Mouse (Mus musculus) brain, embryonic 14.5 days (tissue): ENCODE results near the gene Nagpa. TPM values are rescaled to one million over a fixed set of nuclear protein-coding genes. Genes with fewer than 3 reads are reported as not detected.

Source experiments
- DNase-seq: peaks from one replicate; pipeline ENCODE4 v3.0.0-alpha.2; 2011; ENCODE audit warnings: low read depth
- CTCF ChIP-seq: fragments of 200-500 bp; IDR thresholded peaks from 2 replicates; pipeline ENCODE4 v1.5.1; 2012; ENCODE audit warnings: inconsistent platforms, mild to moderate bottlenecking, moderate library complexity, borderline replicate concordance; ENCODE audit not compliant: insufficient read depth, insufficient read length; ENCODE audit errors: extremely low read depth
- POLR2A ChIP-seq: fragments of 200-500 bp; IDR thresholded peaks from 2 replicates; pipeline ENCODE4 v1.6.1; 2012; ENCODE audit warnings: mild to moderate bottlenecking, inconsistent platforms, borderline replicate concordance; ENCODE audit not compliant: poor library complexity, insufficient read depth, insufficient read length, severe bottlenecking; ENCODE audit errors: extremely low read depth
- polyA plus RNA-seq: library from polyadenylated mRNA; depleted of rRNA; stranded (reverse); fragments of >200 nt; gene quantifications from 2 replicates; pipeline ENCODE4 v1.2.3, GENCODE M21; 2012

Gene Nagpa
- polyA plus RNA-seq, 1 experiment, result 12.9 TPM

DNA sequence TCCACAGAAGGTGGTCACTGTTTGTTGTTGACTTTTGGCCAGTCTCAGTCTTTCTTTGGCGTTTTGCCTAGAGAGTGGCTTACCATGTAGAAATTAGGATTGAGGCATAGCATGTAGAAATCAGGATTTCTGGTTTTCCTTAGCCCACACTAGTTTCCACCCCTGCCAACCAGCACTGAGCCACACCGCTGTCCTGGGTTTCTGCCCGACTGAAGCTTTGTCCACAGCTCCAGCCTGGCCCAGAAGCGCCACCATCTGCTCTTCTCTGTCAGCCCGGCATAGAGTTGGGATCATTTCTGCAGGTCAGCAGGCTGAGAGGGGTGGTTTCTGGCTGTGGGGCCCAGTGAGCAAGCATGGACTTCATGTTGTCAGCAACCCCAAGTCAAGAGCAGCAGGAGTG is 18.9 kb downstream of the Nagpa start:
- no peak for DNase-seq
- no peak for TF ChIP-seq CTCF
- no peak for TF ChIP-seq POLR2A

DNA sequence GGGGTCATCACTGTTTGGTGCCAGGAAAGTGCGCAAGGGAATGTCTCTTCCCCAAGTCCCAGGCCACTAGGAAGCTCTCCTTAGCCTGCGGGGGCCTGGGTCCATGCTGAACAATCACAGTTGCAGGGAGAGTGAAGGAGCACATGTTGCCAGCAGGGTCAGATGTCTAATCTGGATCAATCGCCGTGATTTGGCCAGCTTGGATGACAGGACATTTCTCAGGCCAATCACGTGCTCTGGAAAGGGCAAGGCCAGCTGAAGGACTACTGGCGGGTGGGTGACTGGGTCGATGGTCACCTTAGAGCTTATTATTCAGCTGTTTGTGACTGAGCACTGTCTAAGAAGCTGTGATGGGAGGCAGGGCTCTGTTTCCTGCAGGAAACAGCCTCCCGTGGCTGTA is 19.7 kb downstream of the Nagpa start:
- DNase-seq, result no peak
- TF ChIP-seq POLR2A (no peak), CTCF (no peak)

DNA sequence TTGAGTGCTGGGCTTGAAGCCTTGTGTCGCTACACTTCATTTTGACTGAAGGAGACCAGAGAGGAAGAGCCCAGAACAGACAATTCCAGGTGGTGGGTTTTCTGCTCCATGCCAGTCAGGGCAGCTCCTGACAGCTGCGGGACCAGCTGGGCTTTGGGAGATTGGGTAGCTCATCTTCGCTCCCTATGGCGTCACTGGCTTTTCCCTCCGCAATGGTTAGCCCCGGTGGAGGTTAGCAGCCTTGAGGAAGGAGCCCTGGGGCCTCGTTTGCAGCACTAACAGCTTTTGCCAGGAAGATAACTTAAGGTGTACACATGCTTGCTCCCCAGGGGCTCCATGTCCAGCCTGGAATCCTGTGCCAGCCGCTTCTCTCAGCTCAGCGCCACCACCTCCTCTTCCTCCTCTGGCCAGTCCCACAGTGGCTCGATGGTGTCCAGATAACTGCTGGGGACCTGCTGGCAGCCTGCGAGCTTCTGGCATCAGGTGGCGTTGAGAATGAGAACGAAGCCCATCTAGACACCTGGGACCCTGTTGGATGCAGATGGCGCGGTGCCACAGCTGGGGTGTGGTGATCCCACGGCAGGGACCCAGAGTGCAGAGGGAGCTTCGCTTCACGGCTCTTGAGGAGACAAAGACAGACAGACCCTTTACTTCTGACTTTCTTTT is 20.4 kb downstream of the Nagpa start:
- TF ChIP-seq POLR2A, result no peak
- no peak for DNase-seq

DNA sequence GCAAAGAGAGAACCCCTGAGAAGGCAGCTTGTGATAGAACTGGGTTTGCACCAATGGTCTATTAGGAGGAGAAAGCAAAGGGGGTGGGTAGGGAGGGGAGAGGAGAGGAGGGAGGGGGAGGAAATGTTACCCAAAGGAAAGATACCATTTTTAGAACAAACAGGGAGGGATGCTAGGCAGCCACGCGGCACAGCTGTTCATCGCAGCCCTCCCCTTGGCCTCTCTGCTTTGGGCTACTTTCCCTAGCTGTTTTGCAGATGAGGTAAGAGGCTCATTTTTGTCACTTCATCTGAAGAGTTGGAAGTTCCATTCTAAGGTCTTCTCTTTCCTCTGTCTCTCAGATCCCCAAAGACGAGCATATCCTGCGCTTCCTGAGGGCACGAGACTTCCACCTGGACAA is 31.2 kb downstream of the Nagpa start:
- no peak for DNase-seq
- no peak for TF ChIP-seq CTCF
- TF ChIP-seq POLR2A, result no peak

- DNase-seq, result no peak
- TF ChIP-seq POLR2A, result no peak
- no peak for TF ChIP-seq CTCF
These were observed 35.0 kb downstream of the Nagpa start for GRCm38 (mm10) chr16:5168829-5169228.

GRCm38 (mm10) chr16:5168038-5168437 is 35.8 kb downstream of the Nagpa start:
- no peak for DNase-seq
- TF ChIP-seq CTCF, result no peak

- TF ChIP-seq POLR2A (no peak), CTCF (no peak)
These were observed 39.5 kb downstream of the Nagpa start for GRCm38 (mm10) chr16:5164327-5164726.

GRCm38 (mm10) chr16:5159248-5159647 is 44.6 kb downstream of the Nagpa start:
- DNase-seq, result no peak
- TF ChIP-seq POLR2A (no peak), CTCF (no peak)

More at GRCm38 (mm10) chr16:5164327-5164726, 39.5 kb downstream of the Nagpa start:
- DNase-seq, result no peak

DNA sequence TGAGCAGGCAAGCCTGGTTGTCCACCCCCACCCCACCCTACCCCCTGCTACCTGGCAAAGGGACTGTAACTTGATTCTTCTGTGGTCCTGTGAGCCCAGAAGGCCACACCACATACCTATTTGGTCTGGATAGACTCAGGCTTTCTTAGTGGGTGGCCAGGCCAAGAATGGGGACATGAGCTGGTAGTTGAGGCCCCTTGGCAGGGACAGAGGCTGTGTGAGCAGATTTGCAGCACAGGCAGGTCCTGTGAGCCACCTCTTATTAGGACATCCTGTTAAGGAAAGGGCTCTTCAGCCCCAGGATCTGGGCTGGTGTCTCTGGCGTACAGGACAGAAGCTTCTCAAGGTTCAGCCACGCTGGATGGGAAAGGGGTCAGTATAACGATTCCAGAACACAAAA is 46.7 kb downstream of the Nagpa start:
- TF ChIP-seq POLR2A (no peak), CTCF (no peak)
- no peak for DNase-seq

DNA sequence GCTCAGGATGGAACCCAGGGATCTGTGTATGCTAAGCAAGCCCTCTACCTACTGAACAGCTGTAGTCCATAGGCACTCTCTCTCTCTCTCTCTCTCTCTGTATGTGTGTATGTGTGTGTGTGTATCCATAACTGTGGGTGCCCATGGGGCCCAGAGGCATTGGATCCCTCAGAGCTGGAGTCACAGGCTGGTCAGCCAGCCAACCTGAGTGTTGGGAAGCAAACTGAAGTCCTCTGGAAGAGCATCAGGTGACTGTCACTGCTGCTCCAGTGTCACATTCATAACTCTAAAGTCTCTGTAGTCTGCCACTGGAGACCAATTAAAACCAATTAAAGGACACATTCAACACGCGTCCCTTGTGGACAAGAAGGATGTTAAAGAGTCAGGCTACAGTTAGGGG is 47.3 kb downstream of the Nagpa start:
- no peak for TF ChIP-seq POLR2A
- TF ChIP-seq CTCF, result no peak
- no peak for DNase-seq

DNA sequence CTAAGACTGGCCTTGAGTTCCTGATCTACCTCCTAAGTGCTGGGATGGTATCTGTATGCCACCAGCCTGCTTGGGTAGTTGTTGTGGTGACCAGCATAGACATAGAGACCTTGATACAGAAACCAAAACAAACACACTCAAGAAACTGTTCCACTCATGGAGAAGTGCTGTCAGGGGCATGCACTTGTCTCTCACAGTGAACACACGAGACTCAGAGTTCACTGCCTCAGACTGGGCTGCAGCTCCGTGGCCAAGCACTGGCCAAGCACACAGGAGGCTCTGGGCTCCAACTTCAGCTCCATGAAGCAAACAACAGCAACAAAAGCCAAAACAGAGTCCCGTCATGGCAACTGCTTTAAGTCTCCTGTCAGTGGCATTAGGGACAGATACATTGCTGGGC is 48.8 kb downstream of the Nagpa start:
- no peak for DNase-seq
- no peak for TF ChIP-seq POLR2A
- TF ChIP-seq CTCF, result no peak

GRCm38 (mm10) chr16:5153299-5154026 is 50.3 kb downstream of the Nagpa start:
- peak; percentile 76 for DNase-seq
- TF ChIP-seq POLR2A (no peak), CTCF (no peak)
